ENCODE assay signal across 8 mouse cellular contexts in genomic region chr2:119189029-119189710, GRCm38 (mm10). TPM values are rescaled to one million over a fixed set of nuclear protein-coding genes. Genes with fewer than 3 reads are reported as not detected.
DNase-seq lines count a peak whose midpoint lies in the region; ATAC-seq and TF ChIP-seq lines count a peak whose summit lies in the region.

No protein-coding gene starts in this region.

- no peak for TF ChIP-seq POLR2A in cortical plate, adult 2 months (IDR thresholded peaks at IDR 0.05; ENCODE audit: extremely low read depth, insufficient read depth, low read length)

- DNase-seq in gastrocnemius, postnatal 10 days: peak; percentile 92
- peak; percentile 73 to 83 for DNase-seq in left cerebral cortex, postnatal 14 days (ENCODE audit: low spot score in 2 of 2)
- peak; percentile 82 for DNase-seq in mesoderm, embryonic 11.5 days (ENCODE audit: low read depth, low spot score)
- peak; percentile 77 for DNase-seq in right cerebral cortex, postnatal 25 days
- peak; percentile 77 to 86 for DNase-seq in urinary bladder, postnatal 36 days (ENCODE audit: low spot score in 2 of 2)

- TF ChIP-seq CTCF in cortical plate, adult 2 months (IDR thresholded peaks at IDR 0.05; ENCODE audit: extremely low read depth, insufficient read depth, low read length): peak; percentile 79

- peak; percentile 91 for ATAC-seq in activated CD4-positive, CD25-positive, alpha-beta regulatory T cell, adult 4 months
- ATAC-seq in inflammation-experienced regulatory T-cells, adult 6 months: peak; percentile 95

- H3K4me3 ChIP-seq in cortical plate, adult 2 months (ENCODE audit: insufficient read depth, low read length): no peak overlapping the region; the same call in 1 of the 2 replicates

- intact Hi-C loops in left cerebral cortex, postnatal 14 days (cut with DNase I): loop anchor here (5.0 kb wide), 1 partner anchor 142 kb away; the partner anchor contains the start of gene Knl1

- H3K4me1 ChIP-seq in cortical plate, adult 2 months (ENCODE audit: control insufficient read depth, insufficient read depth, low read length): peaks cover 2% of the 10 kb centered on the region; the same call in 1 of the 2 replicates

- no peak overlapping the region for H3K27ac ChIP-seq in cortical plate, adult 2 months (ENCODE audit: insufficient read depth, low read length)

RNA-seq across cellular contexts. Expression of gene Gm14137, which starts 14.9 kb away (rescaled TPM):
- polyA plus RNA-seq in activated CD4-positive, CD25-positive, alpha-beta regulatory T cell, adult 4 months (2017; shearing (Covaris generic)): under 1 TPM; 0.29 to 0.70 TPM
- not detected in 2 replicates for polyA plus RNA-seq in cortical plate, adult 2 months (2012; rRNA removed)
- total RNA-seq in gastrocnemius, postnatal 10 days (2021): under 1 TPM in 1 of 2 experiments, not detected in 1; 0.16 TPM
- under 1 TPM; 0.23 to 0.95 (median 0.47) TPM for polyA plus RNA-seq in inflammation-experienced regulatory T-cells, adult 6 months (2017; shearing (Covaris generic))
- not detected for total RNA-seq in left cerebral cortex, postnatal 14 days (2021)

RNA-seq across cellular contexts. Expression of gene Zfyve19, which starts 19.2 kb away (rescaled TPM):
- polyA plus RNA-seq in activated CD4-positive, CD25-positive, alpha-beta regulatory T cell, adult 4 months (2017; shearing (Covaris generic)): 10 to 100 TPM; 31.4 to 44.0 TPM
- 52.9 and 68.2 TPM in 2 replicates for polyA plus RNA-seq in cortical plate, adult 2 months (2012; rRNA removed)
- total RNA-seq in gastrocnemius, postnatal 10 days (2021): 10 to 100 TPM; 13.6 to 21.8 TPM
- 10 to 100 TPM; 50.7 to 65.5 (median 50.7) TPM for polyA plus RNA-seq in inflammation-experienced regulatory T-cells, adult 6 months (2017; shearing (Covaris generic))
- total RNA-seq in left cerebral cortex, postnatal 14 days (2021): 10 to 100 TPM; 28.8 to 36.8 TPM

RNA-seq across cellular contexts. Expression of gene Dnajc17, which starts 19.4 kb away (rescaled TPM):
- polyA plus RNA-seq in activated CD4-positive, CD25-positive, alpha-beta regulatory T cell, adult 4 months (2017; shearing (Covaris generic)): 10 to 100 TPM; 21.8 to 29.0 TPM
- 25.8 and 25.9 TPM in 2 replicates for polyA plus RNA-seq in cortical plate, adult 2 months (2012; rRNA removed)
- 10 to 100 TPM; 11.8 to 11.9 TPM for total RNA-seq in gastrocnemius, postnatal 10 days (2021)
- polyA plus RNA-seq in inflammation-experienced regulatory T-cells, adult 6 months (2017; shearing (Covaris generic)): 10 to 100 TPM; 16.0 to 22.4 (median 17.1) TPM
- 10 to 100 TPM; 17.4 to 18.2 TPM for total RNA-seq in left cerebral cortex, postnatal 14 days (2021)

RNA-seq across cellular contexts. Expression of gene Gchfr, which starts 21.6 kb away (rescaled TPM):
- not detected for polyA plus RNA-seq in activated CD4-positive, CD25-positive, alpha-beta regulatory T cell, adult 4 months (2017; shearing (Covaris generic))
- polyA plus RNA-seq in cortical plate, adult 2 months (2012; rRNA removed): 0.96 and 1.3 TPM in 2 replicates
- total RNA-seq in gastrocnemius, postnatal 10 days (2021): under 1 TPM in 1 of 2 experiments, not detected in 1; 0.72 TPM
- polyA plus RNA-seq in inflammation-experienced regulatory T-cells, adult 6 months (2017; shearing (Covaris generic)): under 1 TPM in 1 of 3 experiments, not detected in 2; 0.58 TPM
- total RNA-seq in left cerebral cortex, postnatal 14 days (2021): not detected

RNA-seq across cellular contexts. Expression of gene Rmdn3, which starts 32.3 kb away (rescaled TPM):
- polyA plus RNA-seq in activated CD4-positive, CD25-positive, alpha-beta regulatory T cell, adult 4 months (2017; shearing (Covaris generic)): 10 to 100 TPM; 10.5 to 15.3 TPM
- polyA plus RNA-seq in cortical plate, adult 2 months (2012; rRNA removed): 58.4 and 62.0 TPM in 2 replicates
- total RNA-seq in gastrocnemius, postnatal 10 days (2021): 1 to 10 TPM; 6.8 to 8.9 TPM
- 10 to 100 TPM; 13.0 to 15.6 (median 14.5) TPM for polyA plus RNA-seq in inflammation-experienced regulatory T-cells, adult 6 months (2017; shearing (Covaris generic))
- 10 to 100 TPM; 49.0 to 49.3 TPM for total RNA-seq in left cerebral cortex, postnatal 14 days (2021)
